Mouse (Mus musculus) midbrain, embryonic 11.5 days (tissue): ENCODE results near the gene Smim26. TPM values are rescaled to one million over a fixed set of nuclear protein-coding genes. Genes with fewer than 3 reads are reported as not detected.

ENCODE experiments used
- ATAC-seq: fragments of 200-750 bp; cut with Nextera tagmentation; 2 replicates; pipeline ENCODE4 v1.8.0; 2017; ENCODE audit warnings: moderate TSS enrichment, moderate library complexity; ENCODE audit not compliant: low FRiP score
- DNase-seq: peaks from one replicate; pipeline ENCODE4 v3.0.0; 2015; ENCODE audit warnings: low spot score; ENCODE audit errors: missing footprints
- H3K27ac ChIP-seq: fragments of 300-500 bp; sonication (generic); 2 replicates; pipeline ENCODE4 v1.5.1; 2014; ENCODE audit warnings: low read depth, low read length
- H3K27me3 ChIP-seq: fragments of 300-500 bp; sonication (generic); 2 replicates; pipeline ENCODE4 v1.6.1; 2014; ENCODE audit warnings: mild to moderate bottlenecking, low read length, moderate library complexity, mixed read lengths; ENCODE audit not compliant: control insufficient read depth, insufficient read depth
- H3K36me3 ChIP-seq: fragments of 300-500 bp; sonication (generic); 2 replicates; pipeline ENCODE4 v1.6.1; 2014; ENCODE audit warnings: mild to moderate bottlenecking, low read length, moderate library complexity, mixed read lengths; ENCODE audit not compliant: control insufficient read depth, insufficient read depth
- H3K4me1 ChIP-seq: fragments of 300-500 bp; sonication (generic); 2 replicates; pipeline ENCODE4 v1.6.1; 2014; ENCODE audit warnings: low read length; ENCODE audit not compliant: control insufficient read depth, insufficient read depth
- H3K4me2 ChIP-seq: fragments of 300-500 bp; sonication (generic); 2 replicates; pipeline ENCODE4 v1.6.1; 2014; ENCODE audit warnings: mild to moderate bottlenecking, moderate library complexity
- H3K4me3 ChIP-seq: fragments of 300-500 bp; sonication (generic); 2 replicates; pipeline ENCODE4 v1.5.1; 2014; ENCODE audit warnings: low read depth, low read length
- H3K9ac ChIP-seq: fragments of 300-500 bp; sonication (generic); 2 replicates; pipeline ENCODE4 v1.6.1; 2014; ENCODE audit warnings: low read length
- H3K9me3 ChIP-seq: fragments of 300-500 bp; sonication (generic); 2 replicates; pipeline ENCODE4 v1.6.1; 2016; ENCODE audit warnings: low read length; ENCODE audit not compliant: control insufficient read depth
- WGBS: fragments of 180-500 bp; shearing (Covaris S2); extraction: QIAGEN DNeasy Blood & Tissue Kit; methylation state at CpG from one replicate; pipeline ENCODE4 v1.1.7; 2014; 5-methylcytosine and 5-hydroxymethylcytosine counted together
- polyA plus RNA-seq: library from polyadenylated mRNA; unstranded; fragments of >200 nt; fragmentation: Nextera tagmentation; extraction: Ambion mirVana; gene quantifications from 2 replicates; pipeline ENCODE4 v1.2.1, GENCODE M21; 2014

Smim26 gene
- polyA plus RNA-seq, 1 experiment from 2014 or later = 44.5 TPM

DNA sequence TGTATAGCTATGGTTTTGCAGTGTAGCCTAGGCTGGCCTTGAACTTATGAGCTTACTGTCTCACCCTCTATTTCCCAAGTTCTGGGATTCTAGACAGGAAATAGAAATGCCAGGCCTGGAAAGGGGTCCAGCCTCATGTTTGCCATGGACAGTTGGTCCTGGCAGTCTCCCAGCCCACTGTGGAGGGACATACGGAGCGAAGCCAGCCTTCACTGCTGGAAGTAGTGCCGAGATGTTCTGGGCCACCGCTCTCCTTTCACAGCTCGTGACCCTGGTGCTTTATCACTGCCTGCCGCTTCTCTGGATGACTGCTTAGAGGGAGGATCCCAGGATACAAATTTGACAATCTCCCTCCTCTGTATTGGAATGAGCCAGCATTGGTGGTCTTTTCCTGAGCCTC, 27.6 kb downstream of the Smim26 start:
- no peaks in the 10 kb centered on the region for H3K36me3 ChIP-seq
- no peak overlapping the region for H3K4me2 ChIP-seq
- no peaks in the 10 kb centered on the region for H3K9me3 ChIP-seq
- H3K9ac ChIP-seq = no peak overlapping the region
- no peak overlapping the region for H3K4me3 ChIP-seq
- ATAC-seq (no peak), DNase-seq (peak; percentile 78)
- no peaks in the 10 kb centered on the region for H3K27me3 ChIP-seq
- H3K4me1 ChIP-seq = no peaks in the 10 kb centered on the region
- WGBS = 33% methylated on average over 6 of the region's 6 CpGs
- H3K27ac ChIP-seq = no peak overlapping the region

DNA sequence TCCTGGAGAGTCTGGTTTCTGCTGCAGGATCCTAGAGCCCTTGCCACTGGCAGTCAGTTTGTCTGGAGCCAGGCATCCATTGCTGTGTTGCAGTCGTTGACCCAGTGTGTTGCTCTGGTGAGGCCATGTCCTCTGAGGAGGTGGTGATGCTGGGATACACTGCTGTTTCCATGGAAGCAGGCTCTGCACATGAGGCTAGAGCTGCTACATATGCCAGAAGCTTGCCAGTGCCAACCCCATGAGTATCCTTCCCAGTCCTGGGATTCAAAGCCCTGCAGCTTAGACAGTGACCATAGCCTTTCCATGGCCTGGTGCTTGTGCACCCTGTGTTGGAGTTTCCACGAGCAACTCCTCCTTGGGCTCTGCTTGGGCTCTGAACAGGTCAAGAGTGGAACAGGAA, 39.7 kb downstream of the Smim26 start:
- ATAC-seq = no peak
- DNase-seq = no peak
- Histone ChIP-seq H3K4me2 (no peak overlapping the region), H3K36me3 (no peaks in the 10 kb centered on the region), H3K9me3 (no peaks in the 10 kb centered on the region; the same call in 1 of the 2 replicates), H3K4me3 (no peak overlapping the region), H3K27ac (no peak overlapping the region), H3K27me3 (no peaks in the 10 kb centered on the region), H3K9ac (no peak overlapping the region), H3K4me1 (no peaks in the 10 kb centered on the region)
- WGBS = 90% methylated on average over 2 of the region's 2 CpGs

DNA sequence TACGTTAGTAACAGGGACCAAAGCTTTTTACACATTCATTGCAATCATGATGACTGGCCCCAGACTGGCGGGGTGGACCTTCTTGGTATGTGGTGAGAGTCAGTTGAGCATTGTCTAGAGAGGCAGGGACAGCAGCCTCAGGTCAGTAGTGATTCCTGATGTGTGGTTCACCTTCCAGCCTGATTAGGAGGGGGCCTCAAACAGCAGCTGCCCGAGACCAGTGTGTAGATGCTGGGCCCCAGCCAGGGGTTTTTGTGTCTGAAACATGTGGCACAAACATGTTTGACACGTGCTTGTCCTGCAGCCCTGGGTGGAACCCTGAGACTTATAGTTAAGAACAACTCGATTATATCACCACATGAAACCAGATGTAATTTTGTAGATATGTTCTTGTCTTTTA, 40.4 kb downstream of the Smim26 start:
- H3K4me1 ChIP-seq = no peaks in the 10 kb centered on the region
- no peaks in the 10 kb centered on the region for H3K36me3 ChIP-seq
- WGBS = 86% methylated on average over 5 of the region's 5 CpGs
- DNase-seq (no peak), ATAC-seq (no peak)
- H3K4me2 ChIP-seq = no peak overlapping the region
- no peak overlapping the region for H3K4me3 ChIP-seq
- H3K9me3 ChIP-seq = no peaks in the 10 kb centered on the region; the same call in 1 of the 2 replicates
- H3K27me3 ChIP-seq = no peaks in the 10 kb centered on the region
- H3K27ac ChIP-seq = no peak overlapping the region
- H3K9ac ChIP-seq = no peak overlapping the region

DNA sequence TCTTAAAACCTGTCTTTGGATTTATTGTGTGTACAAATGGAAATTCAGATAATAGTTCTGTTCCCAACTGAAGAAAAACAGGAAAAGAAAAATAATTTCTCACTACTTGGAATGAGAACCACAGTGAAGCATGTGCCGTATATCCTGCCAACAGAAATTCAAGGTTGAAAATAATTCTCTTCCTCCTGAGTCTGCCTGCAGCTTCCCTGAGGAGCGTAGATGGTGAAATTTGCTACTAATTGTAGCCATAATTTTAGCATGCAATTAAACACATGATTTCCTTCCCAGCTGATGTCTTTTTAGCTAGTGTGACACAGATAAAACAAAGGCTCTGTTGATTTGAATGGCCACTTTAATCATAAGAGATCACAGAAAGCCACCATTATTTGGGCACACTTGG, 40.9 kb downstream of the Smim26 start:
- no peak for DNase-seq
- ATAC-seq = no peak
- H3K4me3 ChIP-seq = no peak overlapping the region
- no peak overlapping the region for H3K9ac ChIP-seq
- no peaks in the 10 kb centered on the region for H3K36me3 ChIP-seq
- WGBS = 91% methylated on average over 2 of the region's 2 CpGs
- H3K27ac ChIP-seq = no peak overlapping the region
- H3K4me2 ChIP-seq = no peak overlapping the region
- H3K27me3 ChIP-seq = no peaks in the 10 kb centered on the region
- H3K4me1 ChIP-seq = no peaks in the 10 kb centered on the region
- H3K9me3 ChIP-seq = no peaks in the 10 kb centered on the region; the same call in 1 of the 2 replicates

DNA sequence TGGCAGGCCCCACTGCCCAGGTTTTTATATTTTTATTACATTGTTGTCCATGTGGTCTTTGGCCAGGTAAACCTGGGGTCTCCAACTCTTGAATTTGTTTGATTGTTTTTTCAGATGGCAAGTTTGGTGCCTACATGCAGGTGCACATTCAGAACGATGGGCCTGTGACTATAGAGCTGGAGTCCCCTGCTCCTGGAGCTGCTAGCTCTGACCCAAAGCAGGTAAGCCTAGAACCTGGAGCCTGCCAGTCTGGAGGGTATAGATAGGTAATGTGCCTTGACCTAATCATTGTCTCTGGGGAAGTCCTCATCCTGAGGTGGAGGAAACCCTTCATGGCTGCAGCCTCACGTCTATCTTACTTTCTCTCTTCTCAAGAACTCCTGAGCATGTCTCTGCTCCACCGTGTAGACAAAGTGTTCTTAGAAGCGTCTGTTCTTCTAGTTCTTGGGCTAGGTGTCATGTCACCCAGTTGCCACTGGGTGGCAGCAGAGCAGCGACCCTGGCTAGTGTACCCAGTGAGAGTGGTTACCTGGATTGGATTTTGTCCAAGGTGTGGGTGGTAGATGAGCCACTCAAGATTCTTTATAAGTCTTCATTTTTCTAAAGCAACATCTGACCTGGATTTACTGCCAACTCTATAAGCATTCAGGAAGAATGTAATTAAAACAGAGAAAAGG, 41.9 kb downstream of the Smim26 start:
- 30% methylated on average over 5 of the region's 5 CpGs for WGBS
- no peaks in the 10 kb centered on the region; the same call in 1 of the 2 replicates for H3K9me3 ChIP-seq
- H3K9ac ChIP-seq = no peak overlapping the region
- no peaks in the 10 kb centered on the region for H3K36me3 ChIP-seq
- no peaks in the 10 kb centered on the region for H3K27me3 ChIP-seq
- ATAC-seq = peak; percentile 62
- H3K4me1 ChIP-seq = no peaks in the 10 kb centered on the region
- DNase-seq = peak; percentile 95
- no peak overlapping the region for H3K4me3 ChIP-seq
- H3K4me2 ChIP-seq = no peak overlapping the region
- no peak overlapping the region for H3K27ac ChIP-seq

DNA sequence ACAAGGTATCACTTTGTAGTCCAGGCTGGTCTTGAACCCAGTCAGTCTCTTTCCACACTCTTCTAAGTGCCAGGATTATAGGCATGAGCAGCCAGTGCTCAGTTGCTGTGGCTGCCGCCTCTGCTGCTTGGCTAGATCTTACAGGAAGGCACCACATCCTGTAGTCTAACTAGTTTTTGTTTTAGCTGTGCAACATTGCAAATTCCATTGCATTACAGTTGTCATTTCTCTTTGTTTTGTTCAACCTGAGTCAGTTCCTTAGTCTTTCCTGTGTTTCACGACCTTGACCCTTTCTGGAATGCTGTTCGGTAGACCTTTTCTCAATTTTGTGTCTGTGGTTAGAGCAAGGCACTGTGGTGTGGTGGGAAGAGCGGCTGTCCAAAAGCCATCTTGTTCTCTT, 43.4 kb downstream of the Smim26 start:
- no peaks in the 10 kb centered on the region for H3K27me3 ChIP-seq
- ATAC-seq = no peak
- 85% methylated on average over 4 of the region's 4 CpGs for WGBS

DNA sequence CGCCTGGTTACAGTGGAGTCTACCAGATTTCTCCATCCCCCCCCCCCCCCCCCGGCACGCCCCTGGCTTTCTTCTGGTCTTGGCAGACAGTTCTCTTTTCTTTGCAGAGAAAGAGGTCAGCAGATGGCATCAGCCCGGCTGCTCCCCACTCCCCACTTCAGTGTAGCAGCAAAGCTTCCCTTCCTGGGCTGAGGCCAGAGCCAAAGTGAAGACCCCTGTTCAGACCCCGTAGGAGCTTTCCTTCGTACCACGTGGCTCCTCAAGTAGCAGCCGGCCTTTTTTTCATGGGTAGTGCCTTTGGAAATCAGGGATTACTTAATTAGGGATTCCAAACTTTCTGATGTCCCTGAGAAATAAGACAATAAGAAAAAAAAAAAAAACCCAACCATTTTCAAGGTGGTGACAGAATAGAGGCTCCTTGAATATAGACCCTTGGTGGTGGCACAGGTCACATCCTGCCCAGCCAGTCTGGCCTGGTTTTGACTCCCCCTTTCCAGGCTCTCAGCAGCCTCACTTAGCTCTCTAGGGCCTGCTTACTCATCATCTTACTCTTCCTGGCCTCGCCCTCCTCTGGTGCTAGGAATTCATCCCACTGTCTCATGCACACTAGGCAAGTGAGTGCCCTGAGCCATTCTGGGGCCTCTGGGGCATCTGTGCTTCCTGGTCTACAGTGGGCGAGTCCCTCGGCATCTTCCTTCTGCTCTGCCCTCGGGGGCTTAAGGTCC, 44.0 kb downstream of the Smim26 start:
- Histone ChIP-seq H3K27ac (no peak overlapping the region), H3K4me3 (no peak overlapping the region), H3K9me3 (no peaks in the 10 kb centered on the region), H3K9ac (no peak overlapping the region), H3K27me3 (no peaks in the 10 kb centered on the region), H3K36me3 (no peaks in the 10 kb centered on the region), H3K4me1 (no peaks in the 10 kb centered on the region), H3K4me2 (no peak overlapping the region)
- ATAC-seq (no peak), DNase-seq (no peak)
- 82% methylated on average over 10 of the region's 12 CpGs for WGBS

More for the DNA sequence above, 43.4 kb downstream of the Smim26 start:
- Histone ChIP-seq H3K9ac (no peak overlapping the region), H3K4me1 (no peaks in the 10 kb centered on the region), H3K36me3 (no peaks in the 10 kb centered on the region), H3K9me3 (no peaks in the 10 kb centered on the region; the same call in 1 of the 2 replicates), H3K4me2 (no peak overlapping the region), H3K27ac (no peak overlapping the region), H3K4me3 (no peak overlapping the region)
- DNase-seq = no peak

DNA sequence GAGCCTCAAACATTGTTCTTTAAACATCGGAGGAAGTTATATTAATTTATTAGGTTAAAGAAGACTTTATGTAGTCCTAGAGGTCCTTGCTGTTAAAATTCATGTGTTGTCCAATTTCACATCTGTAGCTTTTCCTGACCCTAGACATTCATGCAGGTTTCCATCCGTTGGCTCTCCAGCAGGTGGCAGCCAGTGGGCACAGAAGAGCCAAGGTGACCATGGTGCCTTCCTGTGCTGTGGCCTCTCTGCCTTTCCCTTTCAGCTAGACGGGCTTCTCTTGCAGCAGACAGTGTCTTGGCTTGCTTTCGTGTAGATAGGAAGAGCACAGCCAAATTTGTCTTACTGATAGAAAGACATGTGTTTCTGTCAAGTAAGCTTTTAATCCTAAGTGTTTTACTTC, 44.9 kb downstream of the Smim26 start:
- Histone ChIP-seq H3K9me3 (no peaks in the 10 kb centered on the region), H3K9ac (no peak overlapping the region), H3K36me3 (no peaks in the 10 kb centered on the region), H3K27ac (no peak overlapping the region), H3K4me1 (no peaks in the 10 kb centered on the region), H3K27me3 (no peaks in the 10 kb centered on the region), H3K4me3 (no peak overlapping the region), H3K4me2 (no peak overlapping the region)
- WGBS = 75% methylated on average over 4 of the region's 4 CpGs
- ATAC-seq = no peak
- no peak for DNase-seq

DNA sequence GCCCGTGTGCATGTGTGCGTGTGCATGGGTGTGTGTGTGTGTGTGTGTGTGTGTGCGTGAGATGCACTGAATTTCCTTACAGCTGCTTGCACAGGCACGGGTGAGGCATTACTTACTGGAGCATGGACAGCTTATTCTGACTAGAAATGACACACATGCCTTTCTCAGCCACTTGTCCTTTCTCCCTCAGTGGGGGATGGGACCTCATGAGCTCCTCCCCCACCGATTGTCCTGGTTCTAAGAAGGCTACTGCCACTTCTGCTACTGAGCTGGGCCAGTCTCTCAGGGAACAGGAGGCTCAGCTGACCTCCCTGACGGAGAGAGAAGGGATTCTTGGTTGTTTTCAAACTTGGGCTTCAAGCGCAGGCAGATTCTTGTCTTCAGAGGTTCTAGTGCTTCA, 46.2 kb downstream of the Smim26 start:
- Histone ChIP-seq H3K4me2 (no peak overlapping the region), H3K4me1 (no peaks in the 10 kb centered on the region), H3K36me3 (no peaks in the 10 kb centered on the region), H3K9ac (no peak overlapping the region), H3K27ac (no peak overlapping the region), H3K4me3 (no peak overlapping the region), H3K9me3 (no peaks in the 10 kb centered on the region), H3K27me3 (no peaks in the 10 kb centered on the region)
- WGBS = 70% methylated on average over 7 of the region's 7 CpGs
- peak; percentile 57 for ATAC-seq
- no peak for DNase-seq
